Mouse (Mus musculus) telencephalon, adult 2 months (tissue): ENCODE data around the gene Lipe.

Experiments used
- DNase-seq: peaks from one replicate; pipeline ENCODE4 v3.0.0-alpha.2; 2011; ENCODE audit warnings: low read depth, low spot score

Gene Lipe

GRCm38 (mm10) chr7:25365937-25366625, 32.4 kb downstream of the Lipe start:
- DNase-seq, result no peak

DNA sequence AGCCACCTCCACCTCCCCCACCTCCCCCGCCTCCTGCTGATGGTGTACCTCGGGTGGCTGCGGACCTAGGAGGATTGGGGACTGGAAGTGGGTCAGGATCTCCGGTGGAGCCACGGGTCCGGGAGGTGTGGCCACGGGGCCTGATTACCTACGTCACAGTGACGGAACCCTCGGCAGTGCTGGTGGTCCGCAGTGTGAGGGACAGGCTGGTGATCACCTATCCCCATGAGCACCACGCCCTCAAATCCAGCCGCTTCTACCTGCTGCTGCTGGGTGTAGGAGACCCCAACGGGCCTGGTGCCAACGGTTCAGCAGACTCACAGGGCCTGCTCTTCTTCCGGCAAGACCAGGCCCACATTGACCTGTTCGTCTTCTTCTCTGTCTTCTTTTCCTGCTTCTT, 34.9 kb downstream of the Lipe start:
- DNase-seq, result no peak

DNA sequence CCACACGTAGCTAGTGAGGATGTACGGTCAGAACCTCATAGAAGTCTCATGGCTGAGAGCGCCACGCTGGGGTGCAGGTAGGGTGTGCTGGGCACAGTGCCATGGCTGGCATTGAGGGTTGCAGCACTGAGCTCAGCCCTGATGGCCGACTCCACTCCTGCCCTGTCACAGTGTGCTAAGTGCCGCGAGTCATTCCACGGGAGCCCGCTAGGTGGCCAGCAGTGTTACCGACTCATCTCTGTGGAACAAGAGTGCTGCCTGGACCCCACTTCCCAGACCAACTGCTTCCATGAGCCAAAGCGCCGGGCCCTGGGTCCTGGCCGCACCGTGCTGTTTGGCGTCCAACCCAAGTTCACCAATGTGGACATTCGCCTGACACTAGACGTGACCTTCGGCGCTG, 35.4 kb downstream of the Lipe start:
- DNase-seq, result no peak

DNA sequence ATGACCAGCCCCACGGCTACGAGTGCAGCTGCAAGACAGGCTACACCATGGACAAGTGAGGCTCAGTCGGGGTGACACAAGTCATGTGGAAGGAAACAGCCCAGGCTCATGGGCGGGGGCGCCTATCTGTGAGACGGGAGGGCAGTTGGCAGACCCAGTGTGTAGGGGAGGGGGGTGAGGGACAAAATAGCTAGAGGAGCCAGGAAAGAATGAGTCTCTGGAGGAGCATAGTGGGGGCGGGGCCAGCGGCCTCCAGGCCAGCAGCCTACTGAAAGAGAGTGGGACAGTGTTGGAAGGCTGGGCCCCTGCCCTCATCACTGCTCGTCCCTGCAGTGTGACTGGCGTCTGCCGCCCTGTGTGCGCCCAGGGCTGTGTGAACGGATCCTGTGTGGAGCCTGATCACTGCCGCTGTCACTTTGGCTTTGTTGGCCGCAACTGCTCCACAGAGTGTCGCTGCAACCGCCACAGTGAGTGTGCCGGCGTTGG, 39.7 kb downstream of the Lipe start:
- DNase-seq, result no peak

GRCm38 (mm10) chr7:25348861-25349260, 49.6 kb downstream of the Lipe start:
- DNase-seq, result no peak

DNA sequence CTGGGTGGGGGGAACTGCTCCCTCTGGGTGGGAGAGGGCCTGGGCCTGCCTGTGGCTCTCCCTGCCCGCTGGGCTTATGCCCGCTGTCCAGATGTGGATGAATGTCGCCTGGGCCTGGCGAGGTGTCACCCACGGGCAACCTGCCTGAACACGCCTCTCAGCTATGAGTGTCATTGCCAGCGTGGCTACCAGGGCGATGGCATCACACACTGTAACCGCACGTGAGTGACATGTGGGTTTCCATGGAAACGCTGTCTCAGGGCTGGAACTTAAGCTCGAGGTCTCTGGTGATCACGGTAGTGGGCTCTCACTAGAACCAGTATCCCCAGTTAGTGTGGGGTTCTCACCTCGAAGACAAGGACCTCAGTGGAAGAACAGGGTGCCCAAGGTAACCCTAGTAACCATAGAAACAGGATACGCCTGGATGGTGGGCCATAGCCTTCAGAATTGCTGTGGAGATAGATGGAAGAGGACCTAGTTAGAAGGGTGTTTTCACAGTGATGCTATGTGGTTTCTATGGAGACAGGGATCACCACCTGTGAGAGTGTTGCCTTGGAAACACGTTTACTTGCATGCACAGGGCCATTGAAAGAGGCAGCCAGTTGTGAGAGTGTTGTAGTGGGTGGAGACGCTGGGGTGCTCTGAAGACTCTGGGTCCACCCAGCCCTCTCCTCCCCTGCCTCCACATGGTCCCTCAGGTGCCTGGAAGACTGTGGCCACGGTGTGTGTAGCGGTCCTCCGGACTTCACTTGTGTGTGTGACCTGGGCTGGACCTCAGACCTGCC, 57.3 kb downstream of the Lipe start:
- peak; percentile 47 for DNase-seq

DNA sequence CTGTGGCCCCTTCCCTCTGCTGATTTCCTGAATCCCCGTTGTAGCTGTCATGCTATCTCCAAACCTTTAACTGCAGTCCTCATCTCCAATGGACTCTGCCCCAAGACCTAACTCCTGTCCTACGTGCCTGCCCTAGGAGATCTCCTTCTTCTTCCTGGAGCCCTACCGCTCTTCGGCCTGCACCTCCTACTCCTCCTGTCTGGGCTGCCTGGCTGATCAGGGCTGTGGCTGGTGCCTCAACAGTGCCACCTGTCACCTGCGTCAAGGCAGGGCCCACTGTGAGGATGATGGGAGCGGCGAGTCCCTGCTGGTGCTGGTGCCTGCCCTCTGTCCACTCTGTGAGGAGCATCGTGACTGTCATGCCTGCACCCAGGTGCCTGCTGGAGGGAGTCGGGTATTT, 59.2 kb downstream of the Lipe start:
- DNase-seq, result no peak

DNA sequence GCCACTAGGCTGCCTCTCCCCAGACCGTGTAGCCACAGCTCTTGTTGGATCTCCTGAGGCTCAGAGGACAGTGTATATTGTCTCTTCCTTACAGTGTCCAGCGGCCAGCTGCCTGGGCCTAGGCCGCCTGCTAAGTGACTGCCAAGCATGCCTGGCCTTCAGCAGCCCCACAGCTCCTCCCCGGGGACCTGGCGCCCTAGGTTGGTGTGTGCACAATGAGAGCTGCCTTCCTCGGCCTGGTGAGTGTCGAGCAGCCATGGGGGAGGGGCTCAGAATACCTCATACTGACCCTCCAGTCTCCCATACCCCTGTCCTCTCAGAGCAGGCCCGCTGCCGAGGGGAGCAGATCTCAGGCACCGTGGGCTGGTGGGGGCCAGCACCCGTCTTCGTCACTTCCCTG, 64.0 kb downstream of the Lipe start:
- no peak for DNase-seq

GRCm38 (mm10) chr7:25333596-25334307, 64.8 kb downstream of the Lipe start:
- DNase-seq, result peak; percentile 29
